ENCODE assay signal across 10 mouse cellular contexts in genomic region chr3:153719256-153719970, GRCm38 (mm10). TPM values are rescaled to one million over a fixed set of nuclear protein-coding genes. Genes with fewer than 3 reads are reported as not detected.
DNase-seq lines count a peak whose midpoint lies in the region; ATAC-seq lines count a peak whose summit lies in the region.
"Had no signal": no experiment of that assay in that cellular context is flagged by ENCODE, and none has a peak within 500 bp of the region (broad histone marks: within the 10 kb centered on the region; RNA-seq: fewer than 3 reads in every experiment).

No protein-coding gene starts in this region.

- H3K4me1 ChIP-seq in forebrain, embryonic 15.5 days: peaks cover 14% of the 10 kb centered on the region
- H3K4me1 ChIP-seq in forebrain, embryonic 13.5 days: peaks cover 9% of the 10 kb centered on the region
- peaks cover 26% of the 10 kb centered on the region for H3K4me1 ChIP-seq in midbrain, embryonic 12.5 days
- peaks cover 17% of the 10 kb centered on the region for H3K4me1 ChIP-seq in midbrain, embryonic 16.5 days (ENCODE audit: control insufficient read depth, insufficient read depth, low read length)
- H3K4me1 ChIP-seq in limb, embryonic 11.5 days (ENCODE audit: control insufficient read depth, insufficient read depth, low read length): peaks cover 60% of the 10 kb centered on the region
- H3K4me1 ChIP-seq in stomach, embryonic 16.5 days (ENCODE audit: control insufficient read depth, insufficient read depth, low read length): peaks cover 35% of the 10 kb centered on the region

- H3K36me3 ChIP-seq in forebrain, embryonic 15.5 days: no peaks in the 10 kb centered on the region
- H3K36me3 ChIP-seq in forebrain, embryonic 13.5 days (ENCODE audit: poor library complexity, severe bottlenecking): no peaks in the 10 kb centered on the region
- H3K36me3 ChIP-seq in midbrain, embryonic 12.5 days: no peaks in the 10 kb centered on the region
- no peaks in the 10 kb centered on the region for H3K36me3 ChIP-seq in midbrain, embryonic 16.5 days (ENCODE audit: control insufficient read depth, insufficient read depth, low read length)
- H3K36me3 ChIP-seq in limb, embryonic 11.5 days (ENCODE audit: control insufficient read depth, insufficient read depth, low read length): no peaks in the 10 kb centered on the region
- no peaks in the 10 kb centered on the region for H3K36me3 ChIP-seq in stomach, embryonic 16.5 days (ENCODE audit: control insufficient read depth, insufficient read depth, low read length)

- WGBS in forebrain, embryonic 15.5 days: 87% methylated on average over 9 of the region's 9 CpGs
- 87% methylated on average over 9 of the region's 9 CpGs for WGBS in forebrain, embryonic 13.5 days
- 82% methylated on average over 9 of the region's 9 CpGs for WGBS in midbrain, embryonic 12.5 days
- WGBS in midbrain, embryonic 16.5 days: 84% methylated on average over 9 of the region's 9 CpGs
- WGBS in limb, embryonic 11.5 days: 62% methylated on average over 9 of the region's 9 CpGs
- WGBS in stomach, embryonic 16.5 days: 59% methylated on average over 9 of the region's 9 CpGs

- H3K9ac ChIP-seq in forebrain, embryonic 15.5 days (replicated peaks): no peak overlapping the region
- no peak overlapping the region for H3K9ac ChIP-seq in forebrain, embryonic 13.5 days
- no peak overlapping the region for H3K9ac ChIP-seq in midbrain, embryonic 12.5 days (replicated peaks)
- H3K9ac ChIP-seq in midbrain, embryonic 16.5 days (ENCODE audit: low read depth, low read length): no peak overlapping the region
- H3K9ac ChIP-seq in limb, embryonic 11.5 days (ENCODE audit: low read length): no peak overlapping the region
- no peak overlapping the region for H3K9ac ChIP-seq in stomach, embryonic 16.5 days (ENCODE audit: low read length)

- H3K4me2 ChIP-seq in forebrain, embryonic 15.5 days (replicated peaks): no peak overlapping the region
- H3K4me2 ChIP-seq in forebrain, embryonic 13.5 days: no peak overlapping the region
- H3K4me2 ChIP-seq in midbrain, embryonic 12.5 days (replicated peaks): no peak overlapping the region
- H3K4me2 ChIP-seq in midbrain, embryonic 16.5 days (ENCODE audit: low read length): no peak overlapping the region
- H3K4me2 ChIP-seq in limb, embryonic 11.5 days (ENCODE audit: low read depth, severe bottlenecking): no peak overlapping the region
- no peak overlapping the region for H3K4me2 ChIP-seq in stomach, embryonic 16.5 days (ENCODE audit: low read depth, low read length)

- H3K4me3 ChIP-seq in forebrain, embryonic 15.5 days: no peak overlapping the region
- no peak overlapping the region for H3K4me3 ChIP-seq in forebrain, embryonic 13.5 days
- H3K4me3 ChIP-seq in midbrain, embryonic 12.5 days: no peak overlapping the region
- H3K4me3 ChIP-seq in midbrain, embryonic 16.5 days (ENCODE audit: low read depth, low read length): no peak overlapping the region
- H3K4me3 ChIP-seq in limb, embryonic 11.5 days (ENCODE audit: low read depth, low read length): no peak overlapping the region
- no peak overlapping the region for H3K4me3 ChIP-seq in stomach, embryonic 16.5 days (replicated peaks; ENCODE audit: low read length)

- no peaks in the 10 kb centered on the region for H3K9me3 ChIP-seq in forebrain, embryonic 15.5 days
- H3K9me3 ChIP-seq in forebrain, embryonic 13.5 days (replicated peaks): peaks cover 3% of the 10 kb centered on the region; the same call in 1 of the 2 replicates
- H3K9me3 ChIP-seq in midbrain, embryonic 12.5 days: peaks cover under 1% of the 10 kb centered on the region; the same call in 1 of the 2 replicates
- H3K9me3 ChIP-seq in midbrain, embryonic 16.5 days (replicated peaks; ENCODE audit: control insufficient read depth, low read length, poor library complexity, severe bottlenecking): no peaks in the 10 kb centered on the region
- H3K9me3 ChIP-seq in limb, embryonic 11.5 days (ENCODE audit: control insufficient read depth, low read length): no peaks in the 10 kb centered on the region
- H3K9me3 ChIP-seq in stomach, embryonic 16.5 days (replicated peaks; ENCODE audit: control insufficient read depth, low read length): no peaks in the 10 kb centered on the region

- no peak overlapping the region for H3K27ac ChIP-seq in forebrain, embryonic 15.5 days (replicated peaks)
- no peak overlapping the region for H3K27ac ChIP-seq in forebrain, embryonic 13.5 days
- no peak overlapping the region for H3K27ac ChIP-seq in midbrain, embryonic 12.5 days (replicated peaks)
- H3K27ac ChIP-seq in midbrain, embryonic 16.5 days (ENCODE audit: low read length): no peak overlapping the region
- peak overlapping the region; percentile 81 for H3K27ac ChIP-seq in limb, embryonic 11.5 days (replicated peaks; ENCODE audit: low read depth, low read length)
- H3K27ac ChIP-seq in stomach, embryonic 16.5 days (ENCODE audit: low read length): peak overlapping the region; percentile 52

- peak; percentile 56; the same call in 1 of the 2 replicates for ATAC-seq in forebrain, embryonic 15.5 days (replicated peaks)
- no peak for ATAC-seq in forebrain, embryonic 13.5 days
- peak; percentile 47; the same call in 1 of the 2 replicates for ATAC-seq in midbrain, embryonic 12.5 days (ENCODE audit: low FRiP score, low read depth)
- no peak for ATAC-seq in midbrain, embryonic 16.5 days
- ATAC-seq in limb, embryonic 11.5 days (ENCODE audit: insufficient number of reproducible peaks, low FRiP score, low TSS enrichment, low read depth): peak; percentile 50; the same call in 1 of the 2 replicates
- peak; percentile 43 for ATAC-seq in stomach, embryonic 16.5 days (ENCODE audit: insufficient read depth, low FRiP score)

- no peak for DNase-seq in limb, embryonic 11.5 days (ENCODE audit: low spot score)
- DNase-seq in ovary, postnatal 10 days (ENCODE audit: low spot score): no peak
- no peak for DNase-seq in layer of hippocampus, postnatal 10 days (ENCODE audit: low spot score in 2 of 2)
- DNase-seq: adrenal gland, postnatal 25 days had no signal

- no peaks in the 10 kb centered on the region for H3K27me3 ChIP-seq in forebrain, embryonic 15.5 days
- no peaks in the 10 kb centered on the region for H3K27me3 ChIP-seq in forebrain, embryonic 13.5 days
- H3K27me3 ChIP-seq in midbrain, embryonic 12.5 days: no peaks in the 10 kb centered on the region
- H3K27me3 ChIP-seq in midbrain, embryonic 16.5 days (ENCODE audit: control insufficient read depth, insufficient read depth, low read depth, low read length): no peaks in the 10 kb centered on the region
- H3K27me3 ChIP-seq in limb, embryonic 11.5 days (ENCODE audit: control insufficient read depth, insufficient read depth, low read length): no peaks in the 10 kb centered on the region
- no peaks in the 10 kb centered on the region for H3K27me3 ChIP-seq in stomach, embryonic 16.5 days (ENCODE audit: control insufficient read depth, insufficient read depth, low read length)

RNA-seq across cellular contexts. Expression of gene St6galnac3, which starts 5.6 kb away (rescaled TPM):
- 24.4 and 24.5 TPM in 2 replicates for polyA plus RNA-seq in forebrain, embryonic 15.5 days (2015; fragmentation: Nextera tagmentation; extraction: Ambion mirVana)
- polyA plus RNA-seq in forebrain, embryonic 13.5 days (2015; fragmentation: Nextera tagmentation; extraction: Ambion mirVana): 20.7 and 29.0 TPM in 2 replicates
- polyA plus RNA-seq in midbrain, embryonic 12.5 days (2016; fragmentation: Nextera tagmentation; extraction: Ambion mirVana): 28.5 and 32.3 TPM in 2 replicates
- 19.1 and 21.5 TPM in 2 replicates for polyA plus RNA-seq in midbrain, embryonic 16.5 days (2015; fragmentation: Nextera tagmentation; extraction: Ambion mirVana)
- 50.7 and 51.2 TPM in 2 replicates for polyA plus RNA-seq in limb, embryonic 11.5 days (2014; fragmentation: Nextera tagmentation; extraction: Ambion mirVana)
- 32.4 and 34.9 TPM in 2 replicates for polyA plus RNA-seq in stomach, embryonic 16.5 days (2015; fragmentation: Nextera tagmentation; extraction: Ambion mirVana)
- 10 to 100 TPM; 22.3 to 24.9 TPM for total RNA-seq in layer of hippocampus, postnatal 10 days (2021)
- polyA plus RNA-seq: C2C12 had no signal

Comparison
In these comparisons a context has a peak if more than half of its experiments do, and no peak if none do; other contexts are left out.
1. ATAC-seq: peak in forebrain, embryonic 15.5 days (single experiment), midbrain, embryonic 12.5 days (single experiment), limb, embryonic 11.5 days (single experiment) and stomach, embryonic 16.5 days (single experiment); none in forebrain, embryonic 13.5 days (single experiment) and midbrain, embryonic 16.5 days (single experiment).
2. H3K27ac ChIP-seq: peak in limb, embryonic 11.5 days (single experiment) and stomach, embryonic 16.5 days (single experiment); none in forebrain, embryonic 15.5 days (single experiment), forebrain, embryonic 13.5 days (single experiment), midbrain, embryonic 12.5 days (single experiment) and midbrain, embryonic 16.5 days (single experiment).